Mouse (Mus musculus): ENCODE measurements around the gene Ptdss2.

Ptdss2 gene

DNA sequence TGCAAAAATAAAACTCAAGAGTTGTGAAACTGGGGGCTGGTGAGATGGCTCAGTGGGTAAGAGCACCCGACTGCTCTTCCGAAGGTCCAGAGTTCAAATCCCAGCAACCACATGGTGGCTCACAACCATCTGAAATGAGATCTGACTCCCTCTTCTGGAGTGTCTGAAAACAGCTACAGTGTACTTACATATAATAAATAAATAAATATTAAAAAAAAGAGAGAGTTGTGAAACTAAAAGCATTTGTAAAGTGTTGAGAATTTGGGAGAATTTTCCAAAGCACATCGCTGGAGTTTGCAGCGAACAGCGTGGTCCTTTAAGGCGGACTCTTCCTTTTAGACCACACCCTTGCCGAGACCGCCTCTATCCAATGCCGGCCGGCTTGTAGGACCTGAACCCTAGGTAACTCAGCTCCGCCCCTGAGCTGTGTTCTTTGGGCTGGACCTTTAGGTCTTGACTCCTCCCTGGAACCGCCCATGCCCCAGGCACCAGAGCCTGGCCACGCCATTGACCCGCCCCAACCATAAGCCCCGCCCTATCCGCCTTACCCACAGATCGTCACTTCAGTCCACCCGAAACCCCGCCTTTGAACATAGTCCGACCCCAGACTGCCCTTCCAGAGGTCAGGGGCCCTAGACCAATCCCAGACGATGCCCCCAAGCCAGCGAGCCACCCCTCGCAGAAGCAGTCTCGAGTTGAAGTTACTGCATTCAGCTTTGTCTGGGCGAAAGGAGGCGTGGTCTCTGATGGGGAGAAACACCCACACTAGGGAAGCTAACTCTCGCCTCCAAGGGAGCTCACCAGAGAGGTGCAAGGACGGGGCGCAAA lies 721 bp downstream of the Ptdss2 start:
- DNase-seq, result peak; percentile 90 to 91

DNA sequence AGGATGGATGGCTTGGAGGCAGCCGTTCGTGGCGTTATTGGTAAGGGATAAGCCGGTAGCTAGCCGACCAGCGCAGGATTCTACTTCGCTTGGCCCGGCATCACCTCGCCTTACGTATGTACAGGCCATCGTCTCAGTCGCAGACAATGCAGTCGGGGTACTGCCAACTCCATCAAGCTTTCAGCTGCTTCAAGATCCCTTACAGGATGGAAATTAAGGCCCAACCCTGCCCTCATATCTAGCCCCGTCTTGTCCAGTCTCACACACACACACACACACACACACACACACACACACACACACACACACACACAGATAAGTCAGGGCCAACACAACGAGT lies 1.3 kb downstream of the Ptdss2 start:
- no peak for DNase-seq

DNA sequence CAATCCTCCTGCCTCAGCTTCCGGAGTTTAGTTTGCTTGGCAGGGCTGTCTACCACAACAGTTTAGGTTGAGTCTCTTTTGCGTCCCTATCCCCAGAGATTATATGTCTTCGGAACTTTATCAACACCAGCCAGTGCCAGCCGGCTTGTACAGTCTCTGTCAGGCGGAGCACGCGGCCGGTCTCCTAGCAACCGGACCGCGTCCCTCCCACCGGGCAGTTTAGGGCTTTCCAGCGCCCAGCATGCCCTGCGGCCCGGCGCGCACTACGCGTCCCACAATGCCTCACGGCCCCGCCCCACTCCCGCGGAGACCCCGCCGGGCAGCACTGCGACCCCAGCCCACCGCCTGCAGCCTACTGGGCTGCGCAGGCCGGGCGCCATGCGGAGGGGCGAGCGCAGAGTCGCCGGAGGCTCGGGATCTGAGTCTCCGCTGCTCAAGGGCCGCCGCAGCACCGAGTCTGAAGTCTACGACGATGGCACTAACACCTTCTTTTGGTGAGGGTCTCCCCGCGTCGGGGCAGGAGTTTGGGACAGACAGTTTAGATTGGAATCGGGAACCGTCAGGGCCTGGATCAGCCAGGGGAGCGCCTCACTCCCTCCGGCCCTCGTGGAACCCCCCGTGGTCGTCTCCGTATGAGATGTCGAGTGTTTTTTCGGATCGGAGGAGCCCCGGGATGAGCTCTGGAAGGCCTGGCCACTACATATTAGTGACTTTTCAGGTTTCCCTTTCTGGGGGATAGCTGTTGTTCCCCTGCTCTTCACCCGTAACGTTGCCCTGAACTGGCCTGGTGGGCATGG lies 9.0 kb downstream of the Ptdss2 start:
- peak; percentile 85 to 90 for DNase-seq

DNA sequence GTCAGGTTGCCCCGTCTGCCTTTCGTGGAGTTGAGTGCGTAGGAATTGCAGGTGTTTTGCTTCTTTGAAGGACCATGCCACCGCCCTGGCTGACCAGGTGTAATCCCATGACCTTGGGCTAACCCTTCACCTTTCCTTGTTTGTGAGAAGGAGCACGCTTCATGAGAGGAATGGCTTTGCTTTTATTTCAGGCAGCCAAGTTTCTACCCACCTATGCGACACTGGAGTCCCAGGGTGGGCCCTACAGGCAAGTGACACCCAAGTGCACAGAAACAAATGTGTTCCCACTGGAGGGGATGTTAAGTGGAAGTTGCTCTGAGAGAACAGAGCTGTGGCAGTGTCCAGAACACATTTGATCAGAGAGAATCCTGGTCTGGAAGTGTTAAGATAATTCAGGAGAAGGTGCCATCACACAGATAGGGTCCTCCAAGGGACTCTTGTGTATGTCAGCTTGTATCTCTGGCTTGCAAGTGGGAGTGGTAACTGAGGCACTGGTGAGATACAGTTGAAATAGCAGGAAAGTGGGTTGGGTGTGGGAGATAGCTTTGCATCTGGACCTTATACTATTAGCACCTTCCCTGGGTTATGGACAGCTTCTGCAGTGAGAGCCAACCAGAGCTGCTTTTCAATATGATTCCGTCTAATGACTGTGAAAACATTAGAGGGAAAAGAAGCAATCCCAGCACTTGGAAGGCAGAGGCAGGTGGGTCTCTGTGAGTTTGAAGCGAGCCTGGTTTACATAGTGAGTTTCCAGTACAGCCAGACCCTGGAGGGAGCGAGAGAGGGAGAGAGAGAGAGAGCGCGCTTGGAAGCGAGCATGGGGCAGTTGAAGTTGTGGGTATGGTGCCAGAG lies 9.9 kb downstream of the Ptdss2 start:
- DNase-seq, result no peak

DNA sequence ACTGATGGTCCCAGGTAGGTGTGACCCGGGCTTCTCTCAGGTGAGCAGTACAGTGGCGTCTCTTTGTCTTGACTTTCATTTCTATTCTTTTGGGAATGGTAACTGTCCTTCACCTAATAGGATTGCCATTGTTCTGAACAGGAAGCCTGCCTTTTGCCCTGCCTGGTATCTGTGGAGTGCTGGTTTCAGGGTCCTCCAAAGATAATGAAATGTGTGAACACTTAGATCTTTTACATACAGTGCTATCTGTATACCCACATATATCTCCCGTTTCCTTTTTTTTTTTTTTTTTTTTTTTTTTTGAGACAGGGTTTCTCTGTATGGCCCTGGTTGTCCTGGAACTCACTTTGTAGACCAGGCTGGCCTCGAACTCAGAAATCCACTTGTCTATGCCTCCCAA lies 19.1 kb downstream of the Ptdss2 start:
- no peak for DNase-seq

DNA sequence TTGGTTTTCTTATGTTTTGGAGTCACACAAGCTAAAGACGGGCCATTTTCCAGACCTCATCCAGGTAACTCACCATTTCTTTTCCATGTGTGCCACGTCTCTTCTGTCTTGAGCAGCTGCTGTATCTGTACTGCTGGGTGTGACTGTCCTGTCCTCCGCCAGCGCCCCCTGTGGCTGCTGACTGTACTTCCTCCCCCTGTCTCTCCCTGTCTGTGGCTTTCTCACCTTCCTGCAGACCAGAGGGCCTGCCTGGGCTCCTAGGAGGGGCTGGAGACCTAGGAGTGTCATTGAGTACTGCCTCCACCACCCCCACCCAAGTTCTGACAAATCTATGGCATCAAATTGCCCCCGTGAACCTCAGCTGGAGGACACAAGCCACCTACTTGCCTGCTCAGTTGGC lies 20.9 kb downstream of the Ptdss2 start:
- DNase-seq, result peak; percentile 64

DNA sequence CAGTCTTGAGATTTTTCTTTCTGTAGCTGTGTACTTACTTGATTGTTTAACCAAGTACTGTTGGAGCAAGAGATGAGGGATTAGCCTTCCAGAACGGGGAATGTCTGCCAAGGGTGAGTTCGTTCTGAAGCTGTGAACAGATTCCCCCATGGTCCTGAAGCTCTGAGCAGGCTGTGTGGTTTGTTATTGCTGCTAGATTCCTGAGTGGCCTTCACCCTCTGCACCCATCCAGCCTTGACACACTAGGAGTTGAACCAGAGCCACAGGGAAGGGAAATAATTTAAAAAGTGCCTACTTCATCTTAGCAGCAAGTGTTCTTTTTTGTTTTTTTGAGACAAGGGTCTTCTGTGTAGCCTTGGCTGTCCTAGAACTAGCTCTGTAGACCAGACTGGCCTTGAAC lies 21.7 kb downstream of the Ptdss2 start:
- no peak for DNase-seq

DNA sequence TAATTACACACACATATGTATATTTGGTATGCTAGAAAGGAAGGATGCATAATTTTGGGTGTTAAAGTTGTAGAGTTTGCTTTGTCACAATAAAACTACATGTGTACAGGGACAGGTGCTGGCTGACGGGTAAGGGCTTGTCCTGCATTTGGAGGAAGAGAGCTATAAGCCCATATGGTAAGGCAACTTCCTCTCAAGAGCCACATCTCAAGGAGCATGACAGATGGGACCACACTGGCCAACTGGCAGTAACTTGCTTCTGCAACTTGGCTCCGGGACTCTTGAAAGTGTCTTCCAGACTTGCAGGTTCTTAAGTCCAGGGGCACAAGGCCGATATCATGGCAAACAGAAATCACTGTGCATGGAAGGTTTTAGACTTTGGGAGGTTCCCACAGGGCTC lies 22.5 kb downstream of the Ptdss2 start:
- no peak for DNase-seq

DNA sequence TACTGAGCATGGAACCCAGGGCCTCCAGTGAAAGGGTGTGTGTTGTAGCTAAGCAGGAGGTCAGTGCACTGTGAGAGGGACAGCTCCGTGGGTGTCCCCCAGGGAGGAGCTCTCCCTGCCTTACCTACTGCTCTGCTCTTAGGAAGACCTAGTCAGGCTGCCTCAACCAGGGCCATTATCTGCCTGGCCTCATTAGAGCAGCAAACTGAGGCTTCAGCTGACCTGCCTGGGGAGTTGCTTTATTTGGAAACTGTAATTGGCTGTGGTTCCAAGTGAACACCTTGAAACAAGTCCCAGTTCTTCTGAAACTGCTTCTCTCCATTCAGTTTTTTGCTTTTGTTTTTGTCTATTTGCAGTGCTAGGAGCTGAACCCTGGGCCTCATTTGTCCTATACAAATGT lies 23.2 kb downstream of the Ptdss2 start:
- no peak for DNase-seq

DNA sequence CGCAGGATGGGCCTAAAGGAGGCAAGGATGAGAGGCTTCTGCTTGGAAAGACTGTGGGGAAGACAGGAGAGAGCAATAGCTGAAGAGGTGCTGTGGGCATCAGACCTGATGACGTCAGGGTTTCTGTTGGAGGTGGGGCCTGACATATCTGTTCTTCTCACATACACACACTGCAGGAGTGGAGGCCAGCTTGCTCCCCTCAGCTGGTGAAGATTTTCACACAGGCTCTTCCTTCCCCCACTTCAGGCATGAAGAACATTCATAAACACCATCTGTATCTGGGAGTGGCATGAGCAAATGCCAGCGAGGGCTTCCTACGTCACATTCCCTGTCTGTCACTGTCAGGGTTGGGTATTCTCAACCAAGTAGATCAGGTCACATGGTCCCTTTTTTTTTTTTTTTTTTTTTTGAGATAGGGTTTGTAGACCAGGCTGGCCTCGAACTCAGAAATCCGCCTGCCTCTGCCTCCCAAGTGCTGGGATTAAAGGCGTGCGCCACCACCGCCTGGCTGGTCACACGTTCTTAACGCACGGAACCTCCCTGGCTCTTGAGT lies 23.9 kb downstream of the Ptdss2 start:
- no peak for DNase-seq

DNA sequence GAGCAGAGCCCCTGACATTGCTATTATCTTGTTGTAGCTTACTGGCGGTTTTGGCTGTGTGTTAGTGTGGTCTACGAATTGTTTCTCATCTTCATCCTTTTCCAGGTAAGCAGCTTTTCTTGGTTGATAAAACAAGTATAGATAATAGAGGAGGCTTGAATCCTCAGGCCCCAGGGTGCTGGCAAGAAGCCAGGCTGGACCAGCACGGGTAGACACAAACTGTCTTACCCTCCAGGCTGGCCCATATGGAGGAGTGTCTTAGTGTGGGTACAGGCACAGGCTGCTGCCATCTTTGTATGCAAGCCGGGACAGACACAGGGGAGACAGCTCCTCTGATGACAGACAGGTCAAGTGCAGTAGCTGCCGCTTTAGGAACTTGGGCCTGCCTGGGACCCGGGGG lies 24.9 kb downstream of the Ptdss2 start:
- no peak for DNase-seq

DNA sequence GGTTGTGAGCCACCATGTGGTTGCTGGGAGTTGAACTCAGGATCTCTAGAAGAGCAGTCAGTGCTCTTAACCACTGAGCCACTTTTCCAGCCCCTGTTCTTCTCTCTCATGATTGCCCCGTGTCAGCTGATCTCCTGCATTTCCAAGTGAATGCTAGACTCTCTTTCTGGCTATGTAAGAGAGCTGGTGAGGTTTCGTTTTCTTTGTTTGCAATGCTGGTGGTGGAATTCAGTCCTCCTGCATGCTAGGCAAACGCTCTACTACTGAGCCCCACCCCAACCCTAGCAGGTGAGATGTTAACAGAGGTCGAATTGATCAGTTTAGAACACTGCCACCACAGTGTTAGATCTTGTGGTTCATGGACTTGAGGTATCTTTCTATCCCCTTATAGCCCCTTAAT lies 26.5 kb downstream of the Ptdss2 start:
- no peak for DNase-seq

DNA sequence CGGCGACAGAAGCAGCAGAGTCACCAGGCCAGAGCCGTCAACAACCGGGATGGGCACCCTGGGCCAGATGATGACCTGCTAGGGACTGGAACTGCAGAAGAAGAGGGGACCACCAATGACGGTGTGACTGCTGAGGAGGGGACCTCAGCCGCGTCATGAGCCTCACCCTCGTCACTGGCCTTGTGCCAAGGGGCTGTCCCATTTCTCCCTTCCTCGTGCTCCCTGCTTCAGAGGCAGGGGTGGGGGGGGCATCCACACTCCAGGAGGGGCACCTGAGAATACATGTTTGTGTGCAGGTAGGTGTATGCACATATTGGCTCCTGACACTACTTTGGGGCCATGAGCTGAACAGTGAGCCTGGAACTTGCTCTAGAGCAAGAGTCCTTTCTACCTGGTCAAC lies 33.2 kb downstream of the Ptdss2 start:
- no peak for DNase-seq

DNA sequence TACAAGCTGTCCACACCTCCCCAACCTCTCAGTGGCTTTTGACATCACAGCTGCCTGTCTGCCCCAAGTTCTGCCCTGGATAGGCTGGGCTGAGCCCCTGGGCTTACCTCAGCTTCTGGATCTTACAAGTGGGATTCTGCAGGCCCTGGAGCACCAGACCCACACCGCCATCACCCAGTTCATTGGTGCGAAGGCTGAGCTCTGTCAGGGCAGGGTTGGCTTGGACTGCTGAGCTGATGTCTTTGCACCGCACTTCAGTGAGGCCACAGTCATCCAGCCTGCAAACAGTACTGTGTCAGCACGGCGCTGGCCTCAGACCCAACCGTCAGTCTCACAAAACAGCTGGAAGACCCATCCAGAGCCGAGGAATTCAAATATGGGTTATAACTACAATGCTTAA lies 42.2 kb downstream of the Ptdss2 start:
- DNase-seq, result no peak

DNA sequence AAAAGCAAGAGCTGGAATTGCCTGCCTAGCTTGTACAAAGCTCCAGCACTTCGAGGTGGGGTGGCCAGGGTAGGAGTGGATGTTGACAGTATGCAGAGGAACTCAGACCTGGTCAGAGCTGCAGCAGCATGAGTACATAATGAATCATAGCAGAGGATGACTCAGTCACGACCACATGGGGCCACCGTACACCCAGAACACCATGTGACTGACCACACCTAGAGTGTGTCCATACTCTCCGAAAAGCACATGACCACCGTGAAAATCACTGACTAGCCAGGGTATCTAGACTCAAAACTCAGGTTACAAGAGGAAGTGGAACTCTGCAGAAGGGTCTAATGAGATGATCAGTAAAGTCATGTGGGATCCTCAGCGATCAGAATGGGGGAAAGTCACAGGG lies 42.7 kb downstream of the Ptdss2 start:
- DNase-seq, result no peak

DNA sequence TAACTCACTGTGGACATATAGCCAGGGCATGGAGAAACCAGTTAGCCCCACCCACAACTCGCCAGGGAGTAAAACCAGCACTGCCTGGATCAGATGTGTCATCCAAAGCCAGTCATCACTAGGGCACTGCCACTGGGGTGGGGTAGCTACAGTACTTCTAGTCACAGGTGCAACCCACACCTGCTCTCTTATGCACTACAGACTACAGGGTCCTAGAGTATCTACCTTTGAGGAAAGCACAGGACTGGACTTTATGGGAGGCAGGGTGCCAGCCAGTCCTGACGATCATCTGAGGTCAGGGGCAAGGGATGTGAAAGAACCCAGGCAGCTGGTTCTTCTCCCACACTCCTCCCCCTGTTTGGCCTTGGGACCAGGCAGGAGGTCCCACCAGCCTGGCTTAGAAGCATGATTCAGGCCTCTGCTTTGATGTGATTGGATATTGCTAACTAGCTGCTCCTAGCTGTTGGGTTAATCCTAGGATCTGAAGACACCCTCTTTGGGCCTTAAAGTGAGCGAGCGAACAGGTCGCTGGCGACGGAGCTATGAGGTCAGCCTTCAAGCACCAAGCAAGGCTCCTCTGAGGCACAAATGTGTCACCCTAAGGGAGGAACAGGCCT lies 45.8 kb downstream of the Ptdss2 start:
- no peak for DNase-seq

DNA sequence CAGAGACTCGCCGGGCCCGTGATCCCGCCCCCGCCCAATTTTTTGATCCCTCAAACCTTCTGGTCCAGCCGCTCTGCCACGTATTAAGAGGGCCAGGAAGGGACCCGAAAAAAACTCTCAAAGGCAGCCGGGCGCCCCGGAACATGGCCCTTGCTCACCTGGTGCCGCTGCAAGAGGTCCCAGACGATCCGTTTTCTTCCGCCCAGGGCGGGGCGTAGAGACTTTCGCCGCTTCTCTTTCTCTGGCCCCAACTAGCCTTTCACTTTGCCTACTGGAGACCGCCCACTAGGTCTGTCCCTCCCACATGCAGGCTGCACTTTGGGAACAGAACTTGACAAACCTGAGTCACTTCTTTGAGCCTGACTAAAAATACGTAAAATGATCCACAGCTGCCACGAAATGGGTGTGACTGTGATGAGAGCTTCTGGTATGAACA lies 46.4 kb downstream of the Ptdss2 start:
- DNase-seq, result peak; percentile 42 to 48

DNA sequence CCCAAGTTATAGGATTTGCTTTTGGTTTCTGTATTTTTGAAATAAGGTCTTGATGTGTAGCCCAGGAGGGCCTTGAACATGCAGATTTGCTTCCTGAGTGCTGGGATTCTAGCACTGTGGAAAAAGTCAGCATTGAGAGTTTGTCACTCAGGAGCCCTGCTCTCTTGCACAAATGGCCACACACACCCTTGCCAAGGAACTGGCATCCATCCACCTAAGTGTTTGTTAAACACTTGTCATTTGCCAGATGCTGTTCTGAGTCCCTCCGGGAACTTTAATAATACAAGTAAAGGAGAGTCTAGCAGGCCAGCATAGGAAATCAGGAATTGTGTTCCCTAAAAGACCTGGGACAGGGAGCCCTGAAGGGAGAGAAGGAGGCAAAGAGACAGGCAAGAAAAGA lies 47.1 kb downstream of the Ptdss2 start:
- no peak for DNase-seq

DNA sequence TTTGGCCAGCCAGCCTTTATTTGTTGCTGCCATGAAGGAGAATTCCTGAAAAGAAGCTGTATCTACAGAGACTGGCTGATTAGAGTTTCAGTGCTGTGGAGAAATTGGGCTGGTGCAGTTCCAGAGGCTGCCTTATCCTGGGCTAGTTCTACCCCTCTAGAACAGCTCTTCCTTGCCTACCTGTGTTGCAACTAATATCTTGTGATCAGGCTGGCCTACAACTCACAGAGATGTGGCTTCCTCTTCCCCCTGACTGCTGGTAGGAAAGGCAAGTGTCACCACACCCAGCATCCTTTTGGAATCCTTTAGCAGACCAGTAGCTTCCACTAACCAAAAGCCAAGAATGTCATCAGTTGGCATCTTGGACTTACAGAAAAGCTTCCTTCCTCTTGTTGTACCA lies 47.7 kb downstream of the Ptdss2 start:
- DNase-seq, result no peak

DNA sequence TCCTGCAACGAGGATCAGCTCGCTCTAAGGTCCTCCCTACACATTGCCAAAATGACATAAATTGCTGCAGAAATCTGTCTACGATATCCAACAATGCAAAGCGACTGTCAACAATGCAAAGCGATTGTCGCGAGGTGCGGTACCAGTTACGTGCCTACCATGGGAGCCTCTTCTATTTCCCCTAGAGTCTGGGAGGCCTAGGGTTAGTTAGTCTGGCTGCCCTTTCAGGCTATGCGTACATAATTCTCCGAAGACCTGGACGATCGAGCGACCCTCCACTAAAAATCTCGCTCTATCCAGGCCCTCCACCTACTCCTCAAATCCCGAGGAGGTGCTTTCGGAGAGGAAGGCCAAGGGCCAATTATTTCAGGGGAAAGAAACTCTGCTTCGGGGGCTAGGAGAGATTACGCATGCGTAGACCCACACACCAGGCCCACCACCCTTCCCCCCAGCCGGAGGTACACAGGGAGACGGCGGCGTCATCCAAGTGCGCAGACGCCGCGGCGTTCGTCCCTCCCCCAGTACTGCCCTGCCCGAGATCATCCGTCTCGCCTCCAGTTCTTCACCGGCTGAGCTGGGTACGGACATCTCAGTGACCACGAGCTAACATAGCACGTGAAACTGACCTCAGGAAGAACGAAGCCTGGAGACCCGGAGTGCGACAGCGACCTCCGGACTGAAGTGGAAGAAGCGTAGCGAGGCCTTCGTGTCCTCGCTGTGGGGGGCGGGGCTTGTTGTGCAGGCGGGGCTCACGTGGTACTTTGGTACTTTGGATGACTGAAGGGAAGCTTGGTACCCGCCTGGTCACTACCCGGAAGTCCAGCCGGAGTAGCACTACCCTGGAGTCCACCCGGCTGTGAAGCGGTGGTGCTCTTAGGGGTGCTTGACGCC lies 50.2 kb downstream of the Ptdss2 start, which contains the start of gene Rnh1:
Gene Rnh1, minus strand, starts transcription at position 742 of the 891 bp plus-strand sequence.
- DNase-seq, result peak; percentile 91 to 93

DNA sequence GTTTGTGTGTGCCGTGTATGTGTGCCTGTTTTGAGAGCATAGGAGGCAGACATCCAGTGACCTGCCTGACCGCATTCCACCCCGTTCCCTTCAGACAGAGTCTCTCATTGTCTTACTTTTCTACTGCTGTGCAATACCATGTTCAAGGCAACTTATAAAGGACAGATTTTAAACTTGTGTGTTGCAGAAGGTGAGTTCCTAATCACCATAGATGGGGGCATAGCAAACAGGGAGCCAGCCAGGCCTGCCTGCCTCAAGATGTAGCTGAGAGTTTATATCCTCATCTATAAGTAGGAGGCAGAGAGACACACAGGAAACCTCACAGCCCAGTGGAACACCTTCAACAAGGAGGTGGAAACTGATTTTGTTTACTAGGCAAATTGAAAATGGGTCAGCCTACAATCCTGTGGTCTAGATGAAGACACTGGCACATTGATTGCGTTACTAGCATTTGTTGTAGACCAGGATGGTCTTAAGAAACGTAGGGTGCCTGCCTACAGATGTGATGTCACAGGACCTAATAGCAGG lies 51.2 kb downstream of the Ptdss2 start:
- no peak for DNase-seq
